Mouse (Mus musculus): Measurements from ENCODE around the gene Zfp619. TPM values are rescaled to one million over a fixed set of nuclear protein-coding genes. Genes with fewer than 3 reads are reported as not detected.
"Not testable (repeated sequence)": the region's sequence is repeated elsewhere in the genome, so short reads cannot be mapped to it uniquely, and the experiment has no call there.

Gene Zfp619
- total and polyA plus RNA-seq, 3 experiments: 0.64 to 1.3 (median 1.1) TPM

- Histone ChIP-seq H3K9me3 (replicated peaks; ENCODE audit: low read length) (no peaks in the 10 kb centered on the region), H3K36me3 (replicated peaks in 1 of 2; ENCODE audit: control insufficient read depth in 1 of 2, insufficient read depth in 1 of 2, low read length in 1 of 2) (no peaks in the 10 kb centered on the region), H3K27me3 (replicated peaks) (no peaks in the 10 kb centered on the region), H3K9ac (ENCODE audit: insufficient read depth, low read depth) (no peak overlapping the region), H3K4me2 (ENCODE audit: insufficient read depth, low read depth, poor library complexity, severe bottlenecking) (no peak overlapping the region), H3K79me2 (replicated peaks; ENCODE audit: control insufficient read depth, extremely low read depth, insufficient read depth, poor library complexity, severe bottlenecking) (no peaks in the 10 kb centered on the region), H3K4me3 (replicated peaks in 1 of 3; ENCODE audit: low read depth in 2 of 3, low read length in 2 of 3, poor library complexity in 1 of 3) (no peak overlapping the region), H3K4me1 (ENCODE audit: control insufficient read depth in 1 of 2, insufficient read depth in 2 of 2) (no peaks in the 10 kb centered on the region), H3K27ac (ENCODE audit: insufficient read depth, low read depth) (no peak overlapping the region)
- no peak for TF ChIP-seq CHD1 (IDR thresholded peaks at IDR 0.05; ENCODE audit: low read depth, low read length)
- TF ChIP-seq SIN3A (IDR thresholded peaks at IDR 0.05; ENCODE audit: low read length): no peak
- no peak for TF ChIP-seq POLR2A (IDR thresholded peaks at IDR 0.05; ENCODE audit: low read depth, low read length)
- TF ChIP-seq MAFK (IDR thresholded peaks at IDR 0.05; ENCODE audit: insufficient replicate concordance, low read length): no peak
- no peak for TF ChIP-seq ELF1 (IDR thresholded peaks at IDR 0.05; ENCODE audit: low read depth, low read length)
- TF ChIP-seq NRF1 (IDR thresholded peaks at IDR 0.05; ENCODE audit: low read depth, low read length): no peak
- TF ChIP-seq ZMIZ1 (IDR thresholded peaks at IDR 0.05; ENCODE audit: low read depth, low read length): no peak
- dilution Hi-C loops (cut with MboI; ENCODE audit: extremely low pct_ligation_motif_present, extremely low pct_unique_long_range_greater_than_20kb, low sequenced_read_pairs) (no loop called here), in situ Hi-C loops (cut with MboI; ENCODE audit: low pct_ligation_motif_present, low pct_unique_long_range_greater_than_20kb, low sequenced_read_pairs) (no loop called here)
- no peak for DNase-seq (ENCODE audit: extremely low read depth)
Measured at GRCm38 (mm10) chr7:39580066-39580465, 62.5 kb downstream of the Zfp619 start.

GRCm38 (mm10) chr7:39580601-39581000 lies 63.0 kb downstream of the Zfp619 start:
- no peak for DNase-seq (ENCODE audit: extremely low read depth)
- dilution Hi-C loops (cut with MboI; ENCODE audit: extremely low pct_ligation_motif_present, extremely low pct_unique_long_range_greater_than_20kb, low sequenced_read_pairs) (no loop called here), in situ Hi-C loops (cut with MboI; ENCODE audit: low pct_ligation_motif_present, low pct_unique_long_range_greater_than_20kb, low sequenced_read_pairs) (no loop called here)
- Histone ChIP-seq H3K9ac (ENCODE audit: insufficient read depth, low read depth) (no peak overlapping the region), H3K79me2 (replicated peaks; ENCODE audit: control insufficient read depth, extremely low read depth, insufficient read depth, poor library complexity, severe bottlenecking) (no peaks in the 10 kb centered on the region), H3K4me1 (ENCODE audit: control insufficient read depth in 1 of 2, insufficient read depth in 2 of 2) (no peaks in the 10 kb centered on the region), H3K9me3 (replicated peaks; ENCODE audit: low read length) (no peaks in the 10 kb centered on the region), H3K27ac (ENCODE audit: insufficient read depth, low read depth) (no peak overlapping the region), H3K4me3 (replicated peaks in 1 of 3; ENCODE audit: low read depth in 2 of 3, low read length in 2 of 3, poor library complexity in 1 of 3) (no peak overlapping the region), H3K4me2 (ENCODE audit: insufficient read depth, low read depth, poor library complexity, severe bottlenecking) (no peak overlapping the region), H3K27me3 (replicated peaks) (no peaks in the 10 kb centered on the region), H3K36me3 (replicated peaks in 1 of 2; ENCODE audit: control insufficient read depth in 1 of 2, insufficient read depth in 1 of 2, low read length in 1 of 2) (no peaks in the 10 kb centered on the region)
- TF ChIP-seq SIN3A (IDR thresholded peaks at IDR 0.05; ENCODE audit: low read length): no peak
- no peak for TF ChIP-seq GABPA (IDR thresholded peaks at IDR 0.05; ENCODE audit: insufficient replicate concordance, low read depth, low read length)
- no peak for TF ChIP-seq USF2 (conservative IDR thresholded peaks at IDR 0.05; ENCODE audit: low read depth, low read length)
- no peak for TF ChIP-seq ZKSCAN1 (IDR thresholded peaks at IDR 0.05; ENCODE audit: borderline replicate concordance, low read depth, low read length)
- no peak for TF ChIP-seq MAX (IDR thresholded peaks at IDR 0.05; ENCODE audit: low read length)
- TF ChIP-seq IRF4 (IDR thresholded peaks at IDR 0.05; ENCODE audit: low read depth, low read length): no peak
- TF ChIP-seq JUN (IDR thresholded peaks at IDR 0.05; ENCODE audit: insufficient read depth, low read depth, low read length): no peak
- TF ChIP-seq USF1 (IDR thresholded peaks at IDR 0.05; ENCODE audit: low read depth, low read length): no peak
- TF ChIP-seq MXI1 (IDR thresholded peaks at IDR 0.05; ENCODE audit: low read depth, low read length): no peak
- no peak for TF ChIP-seq ZMIZ1 (IDR thresholded peaks at IDR 0.05; ENCODE audit: low read depth, low read length)
- TF ChIP-seq MAZ (IDR thresholded peaks at IDR 0.05; ENCODE audit: low read depth, low read length): no peak
- no peak for TF ChIP-seq CHD2 (IDR thresholded peaks at IDR 0.05; ENCODE audit: low read length)
- TF ChIP-seq UBTF (IDR thresholded peaks at IDR 0.05; ENCODE audit: low read depth, low read length): no peak
- TF ChIP-seq MYC (IDR thresholded peaks at IDR 0.05; ENCODE audit: low read depth, low read length): no peak
- TF ChIP-seq ETS1 (conservative IDR thresholded peaks at IDR 0.05; ENCODE audit: low read depth, low read length): no peak
- no peak for TF ChIP-seq RCOR1 (conservative IDR thresholded peaks at IDR 0.05; ENCODE audit: low read depth, low read length)
- TF ChIP-seq RAD21 (IDR thresholded peaks at IDR 0.05; ENCODE audit: low read depth, low read length): no peak
- TF ChIP-seq HCFC1 (IDR thresholded peaks at IDR 0.05; ENCODE audit: low read depth, low read length): no peak
- no peak for TF ChIP-seq E2F4 (IDR thresholded peaks at IDR 0.05; ENCODE audit: insufficient replicate concordance, low read depth, low read length)

- in situ Hi-C loops (cut with MboI; ENCODE audit: low pct_ligation_motif_present, low pct_unique_long_range_greater_than_20kb, low sequenced_read_pairs); H3K27me3 ChIP-seq (replicated peaks); H3K4me3 ChIP-seq (replicated peaks in 1 of 3; ENCODE audit: low read depth in 2 of 3, low read length in 2 of 3, poor library complexity in 1 of 3); H3K4me2 ChIP-seq (ENCODE audit: insufficient read depth, low read depth, poor library complexity, severe bottlenecking); H3K9me3 ChIP-seq (replicated peaks; ENCODE audit: low read length); H3K79me2 ChIP-seq (replicated peaks; ENCODE audit: control insufficient read depth, extremely low read depth, insufficient read depth, poor library complexity, severe bottlenecking); H3K36me3 ChIP-seq (replicated peaks in 1 of 2; ENCODE audit: control insufficient read depth in 1 of 2, insufficient read depth in 1 of 2, low read length in 1 of 2); H3K9ac ChIP-seq (ENCODE audit: insufficient read depth, low read depth); dilution Hi-C loops (cut with MboI; ENCODE audit: extremely low pct_ligation_motif_present, extremely low pct_unique_long_range_greater_than_20kb, low sequenced_read_pairs); DNase-seq (ENCODE audit: extremely low read depth); H3K4me1 ChIP-seq (ENCODE audit: control insufficient read depth in 1 of 2, insufficient read depth in 2 of 2); H3K27ac ChIP-seq (ENCODE audit: insufficient read depth, low read depth): not testable (repeated sequence)
Measured at GRCm38 (mm10) chr7:39586834-39587233, 69.3 kb downstream of the Zfp619 start.
